Mouse (Mus musculus) hematopoietic stem cell, adult 5-6 weeks (primary cell): Measurements from ENCODE around the gene Tspan15. TPM values are rescaled to one million over a fixed set of nuclear protein-coding genes. Genes with fewer than 3 reads are reported as not detected.

Experiments
- ATAC-seq, 2 experiments: fragments of 125-278 bp in 1 of 2; replicated peaks in 1 of 2; 2 replicates each; pipeline ENCODE4 v1.8.0; 2016 to 2017; ENCODE audit warnings: inconsistent platforms in 2 of 2, mild to moderate bottlenecking in 2 of 2, moderate number of reproducible peaks in 2 of 2, low read depth in 1 of 2, moderate TSS enrichment in 1 of 2; ENCODE audit not compliant: low FRiP score in 2 of 2, poor library complexity in 2 of 2, severe bottlenecking in 2 of 2, insufficient read depth in 1 of 2, low TSS enrichment in 1 of 2
- total RNA-seq: library from RNA; stranded (forward); fragments of 172-1452, 232-1000 nt; gene quantifications from 2 replicates; pipeline ENCODE4 v1.2.3, GENCODE M21; 2017

Tspan15 gene
- total RNA-seq, 1 experiment from 2014 or later = 0.45 TPM

DNA sequence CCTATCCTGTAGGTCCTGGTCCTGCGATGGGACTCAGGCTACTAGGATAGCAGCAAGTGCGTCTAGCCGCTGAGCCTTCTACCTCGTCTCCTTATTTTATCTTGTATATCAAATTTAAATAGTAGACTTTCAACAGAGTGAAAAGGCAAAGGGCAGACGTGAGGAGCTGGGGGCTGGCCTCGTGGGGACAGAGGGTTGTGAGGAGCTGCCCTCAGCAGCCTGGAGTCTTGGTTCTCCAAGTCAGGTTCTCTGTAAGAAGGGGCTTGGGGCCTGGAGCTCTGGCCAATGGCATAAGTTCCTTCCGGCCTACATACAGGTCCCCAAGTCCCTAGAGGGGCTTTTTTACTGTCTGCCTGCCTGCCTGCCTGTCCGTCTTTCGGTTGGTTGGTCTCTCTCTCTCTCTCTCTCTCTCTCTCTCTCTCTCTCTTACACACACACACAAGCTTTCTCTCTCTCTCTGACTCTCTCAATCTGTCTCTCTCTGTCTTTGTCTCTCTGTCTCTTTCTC is 57.1 kb downstream of the Tspan15 start:
- no peak for ATAC-seq

DNA sequence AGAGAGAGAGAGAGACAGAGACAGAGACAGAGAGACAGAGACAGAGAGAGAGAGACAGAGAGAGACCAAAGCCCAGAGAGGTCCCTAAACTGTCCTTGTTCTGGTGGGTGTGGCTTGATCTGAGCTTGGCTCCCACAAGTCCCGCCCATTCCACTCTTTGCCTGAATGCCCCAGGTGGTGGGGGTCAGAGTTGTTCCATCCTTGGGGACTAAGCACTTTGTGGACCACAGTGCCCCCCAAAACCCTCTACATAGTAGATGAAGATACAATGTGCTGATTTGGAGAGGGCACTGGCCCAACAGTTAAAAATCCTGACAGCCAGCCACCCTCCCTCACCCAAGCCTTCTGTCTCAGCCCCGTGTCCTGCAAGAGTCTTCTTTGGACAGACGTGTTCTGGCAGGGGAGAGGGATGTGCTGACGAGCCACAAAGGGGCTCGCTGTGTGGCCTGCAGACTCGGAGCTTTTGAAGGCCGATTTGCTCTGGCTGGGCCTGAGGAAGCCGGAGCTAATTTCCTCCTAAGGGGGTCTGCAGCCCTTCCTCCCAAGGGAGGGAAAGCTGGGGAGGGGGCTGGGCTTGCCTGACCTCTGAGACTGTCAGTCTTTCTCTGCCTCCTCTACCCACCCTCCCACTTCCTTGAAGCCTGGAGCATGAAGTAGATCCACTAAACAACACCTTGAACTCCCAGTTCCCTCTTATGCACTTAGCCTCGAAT is 58.1 kb downstream of the Tspan15 start:
- no peak for ATAC-seq

DNA sequence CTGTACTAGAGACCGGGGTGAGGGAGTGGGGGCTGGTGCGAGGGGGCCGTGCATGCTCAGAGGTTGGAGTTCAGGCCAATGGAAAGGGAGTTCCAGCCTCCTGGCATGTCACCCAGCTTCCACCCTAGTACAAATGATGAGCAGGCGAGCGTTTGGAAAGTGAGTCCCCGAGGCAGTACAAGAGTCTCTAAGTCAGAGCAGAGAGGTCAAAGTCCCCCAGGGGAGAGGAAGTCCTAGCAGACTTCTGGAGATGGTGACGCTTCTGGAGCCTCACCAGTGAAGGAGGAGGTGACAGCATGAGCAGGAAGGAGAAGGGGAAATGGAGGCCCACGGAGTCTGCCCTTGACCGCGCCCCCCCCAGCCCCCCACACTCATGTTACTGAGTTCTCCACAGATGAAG is 68.6 kb downstream of the Tspan15 start:
- ATAC-seq = 0 out of 4 replicates have a peak, but pooled peaks of 1 of the 2 experiments have one; percentile 14

DNA sequence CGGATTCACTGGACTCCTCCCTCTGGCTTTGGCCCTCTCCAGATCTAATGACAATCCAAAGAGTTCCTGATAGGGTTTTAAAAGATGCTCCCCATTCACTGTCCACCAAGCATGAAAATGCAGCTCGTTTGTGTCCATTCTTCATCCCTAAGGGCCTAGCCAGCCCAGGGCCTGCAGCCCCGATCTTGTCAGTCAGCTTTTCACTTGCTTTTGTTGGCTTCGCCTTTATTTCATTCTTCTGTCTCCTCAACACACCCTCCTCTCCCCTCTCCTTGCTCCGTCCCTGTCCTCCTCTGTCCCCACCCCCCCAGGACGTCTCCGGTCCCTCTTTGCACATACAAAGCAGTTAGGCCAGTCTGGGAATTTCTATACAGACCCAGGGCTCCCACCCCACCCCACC is 81.1 kb downstream of the Tspan15 start:
- no peak for ATAC-seq

DNA sequence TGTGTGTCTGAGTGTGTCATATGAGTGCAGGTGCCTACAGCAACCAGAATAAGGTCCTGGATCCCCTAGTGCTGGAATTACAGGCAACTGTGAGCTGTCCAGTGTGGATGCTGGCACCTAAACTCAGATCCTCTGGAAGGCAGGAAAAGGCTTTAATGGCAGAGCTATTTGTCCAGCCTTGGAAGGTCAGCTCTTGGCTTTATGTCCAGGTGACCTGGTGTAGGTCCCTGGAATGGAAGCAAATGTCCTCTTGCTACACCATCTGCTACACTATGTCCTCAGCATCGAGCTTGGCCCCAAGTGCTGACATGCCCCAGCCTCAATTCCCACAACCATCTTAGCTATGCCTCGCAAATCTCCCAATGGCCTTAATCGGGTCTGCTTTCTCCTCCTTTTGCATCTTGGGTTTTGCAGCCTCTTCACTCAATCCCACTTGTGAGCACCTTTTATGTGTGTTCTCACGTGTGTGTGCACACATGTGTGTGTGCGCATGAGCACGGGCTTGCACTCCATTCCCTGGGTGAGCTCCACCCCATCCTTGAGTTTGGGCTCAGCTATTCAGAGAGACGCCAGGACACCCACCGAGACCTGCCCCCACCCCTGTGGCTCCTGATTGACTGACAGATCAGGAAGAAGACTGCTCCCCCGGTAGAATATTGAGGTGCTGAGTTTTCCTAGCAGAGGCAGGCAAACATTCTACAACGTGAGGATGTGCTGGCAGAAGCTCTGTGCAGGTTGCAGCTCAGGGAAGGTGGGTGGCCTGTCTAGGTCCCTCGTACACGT is 83.4 kb downstream of the Tspan15 start:
- no peak for ATAC-seq

DNA sequence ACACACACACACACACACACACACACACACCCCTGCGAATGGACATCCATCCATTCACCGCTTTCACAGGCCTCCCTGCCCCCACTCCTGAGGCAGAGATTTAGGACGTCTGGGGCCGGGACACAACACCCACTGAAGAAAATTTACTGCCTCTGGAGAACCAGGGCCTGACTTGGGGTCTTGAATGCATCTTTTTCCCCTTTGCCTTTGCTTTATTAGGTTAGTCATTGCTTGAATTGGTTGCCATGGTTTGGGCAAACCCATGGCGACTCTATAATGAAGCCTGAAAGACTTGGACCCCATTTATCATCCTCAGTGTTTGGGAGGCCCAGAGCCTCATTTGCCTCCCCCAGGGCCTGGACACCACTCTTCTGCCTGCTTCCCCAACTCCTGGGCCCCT is 85.1 kb downstream of the Tspan15 start:
- no peak for ATAC-seq

DNA sequence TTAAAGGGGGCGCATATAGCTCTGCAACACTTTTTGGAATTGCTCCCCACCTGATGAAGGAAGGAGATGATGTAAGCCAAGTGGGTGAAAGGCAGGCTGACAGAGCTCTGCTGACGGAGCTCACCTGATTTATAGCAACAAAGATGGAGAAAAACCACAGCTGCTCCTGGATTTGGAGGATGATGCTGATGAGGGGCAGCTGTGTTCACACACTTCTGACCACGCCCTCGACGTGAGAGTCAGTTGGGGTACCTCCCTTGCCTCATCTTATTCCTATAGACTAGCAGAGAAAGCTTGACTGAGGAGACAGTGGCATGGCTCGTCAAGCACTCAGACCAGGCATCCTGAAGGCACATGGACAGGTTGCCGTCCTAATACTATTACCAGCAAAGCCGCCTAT is 87.2 kb downstream of the Tspan15 start, which contains the start of gene Fam241b:
Gene Fam241b (minus strand): TSS at position 101 of the 400 bp plus-strand sequence.
- ATAC-seq = no peak

DNA sequence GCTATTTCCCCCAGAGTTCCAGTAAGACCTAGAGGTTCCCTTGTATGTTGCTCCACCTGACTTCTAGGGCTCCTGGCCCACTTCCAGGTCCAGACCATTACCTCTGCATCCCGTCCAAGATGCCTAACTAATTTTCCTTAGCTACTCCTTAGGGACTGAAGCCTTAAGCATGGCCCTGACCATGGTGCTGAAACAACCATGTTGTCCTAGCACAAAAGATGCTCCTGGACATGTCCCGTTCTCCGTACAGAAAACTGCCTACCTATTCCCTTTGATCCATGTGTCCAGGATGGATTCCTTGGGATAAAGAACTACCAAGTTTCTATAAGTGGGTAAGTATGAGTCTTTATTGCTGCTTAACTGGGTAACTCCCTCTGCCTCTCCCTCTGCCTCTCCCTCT is 93.0 kb downstream of the Tspan15 start:
- no peak for ATAC-seq

DNA sequence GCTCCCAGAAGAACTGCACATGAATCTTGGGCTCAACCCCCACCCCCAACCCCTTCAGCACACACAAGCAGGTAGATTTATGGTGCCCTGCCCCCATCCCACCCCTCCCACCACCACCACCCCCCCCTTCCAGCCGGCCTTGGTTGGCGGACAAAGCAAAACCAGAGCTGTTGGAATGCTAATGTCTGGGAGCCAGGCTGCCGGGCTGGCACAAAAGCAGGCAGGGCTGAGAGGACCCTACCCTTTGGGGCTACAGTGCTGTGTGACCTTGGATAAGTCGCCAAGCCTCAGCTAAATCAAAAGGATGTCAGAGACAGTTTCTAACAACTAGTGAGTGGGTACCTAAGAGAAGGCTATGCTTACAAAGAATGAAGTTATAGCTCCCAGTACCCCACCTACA is 93.9 kb downstream of the Tspan15 start:
- ATAC-seq = no peak

DNA sequence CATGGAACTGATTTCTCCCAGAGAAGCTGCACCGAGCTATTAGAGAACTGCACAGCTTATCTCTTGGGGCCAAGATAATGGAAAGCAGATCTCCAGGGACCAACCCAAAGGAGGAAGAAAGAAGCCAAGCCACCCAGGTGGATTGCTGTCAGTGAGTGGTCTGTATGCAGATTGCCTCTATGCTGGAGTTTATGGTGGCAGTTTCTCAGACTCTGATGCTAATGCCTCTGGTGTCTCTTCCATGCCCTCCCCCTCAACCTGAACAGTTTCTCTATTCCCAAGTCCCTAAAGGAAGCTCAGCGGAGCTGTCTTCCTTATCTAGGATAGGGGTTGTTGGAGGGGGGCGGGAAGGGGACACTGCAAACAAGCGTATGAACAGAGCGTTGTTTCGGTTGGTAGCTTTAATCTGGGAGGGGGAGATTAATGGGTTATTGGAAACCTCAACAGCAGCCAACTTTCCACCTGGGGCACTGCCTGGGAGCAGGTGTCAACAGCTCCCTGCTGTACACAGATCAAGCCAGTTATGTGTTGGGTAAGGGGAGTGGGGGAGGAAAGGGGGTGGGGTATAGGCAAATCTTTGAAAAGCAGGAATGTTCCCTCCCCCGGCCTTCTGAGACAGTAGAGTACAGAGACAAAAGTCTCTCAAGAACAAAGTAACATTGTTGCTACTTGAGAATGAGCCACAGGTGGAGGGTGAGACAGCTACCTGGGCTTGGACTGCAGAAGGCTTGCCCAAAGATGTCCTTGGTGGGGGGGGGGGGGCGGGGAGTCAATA is 95.2 kb downstream of the Tspan15 start:
- ATAC-seq = no peak

Other genes starting within 250 kb of the Tspan15 start
- not detected in 2 replicates for gene Neurog3, start 98.2 kb downstream of the Tspan15 start, total RNA-seq
- gene Fam241b, start 87.3 kb downstream of the Tspan15 start, total RNA-seq = 2.2 and 3.1 TPM in 2 replicates
- gene Tacr2, start 21.2 kb upstream of the Tspan15 start, total RNA-seq = not detected in 2 replicates
- 99.6 and 155 TPM in 2 replicates for gene Hk1, start 148.7 kb upstream of the Tspan15 start, total RNA-seq
- gene Hkdc1, start 191.2 kb upstream of the Tspan15 start, total RNA-seq = not detected in 2 replicates
- 0.69 and 2.6 TPM in 2 replicates for gene 4930507D05Rik, start 218.2 kb upstream of the Tspan15 start, total RNA-seq
- gene Supv3l1, start 218.5 kb upstream of the Tspan15 start, total RNA-seq = 45.0 and 48.8 TPM in 2 replicates